Mouse (Mus musculus): ENCODE measurements at regions not wholly inside any gene's neighbourhood (a gene's known extent, or its start where the extent isn't known, plus 50 kb on each side); places are given as distances from the start of the nearest gene placed in this dataset.

- no peak for DNase-seq
- Histone ChIP-seq H3K4me3 (no peak overlapping the region), H3K27ac (no peak overlapping the region)
- intact Hi-C loops (cut with DNase I) = no loop called here
- TF ChIP-seq CTCF (IDR thresholded peaks at IDR 0.05) = no peak
Measured at GRCm38 (mm10) chr10:25588611-25589315, 52.7 kb upstream of the Smlr1 start.

All from gastrocnemius, adult 2 months (tissue).